Mouse (Mus musculus) stomach, embryonic 14.5 days (tissue): ENCODE data around the gene Dapk2. TPM values are rescaled to one million over a fixed set of nuclear protein-coding genes. Genes with fewer than 3 reads are reported as not detected.
A peak's percentile ranks its signal among the peaks of the same experiment; 100 is the strongest.

ENCODE experiments used
- ATAC-seq: fragments of 200-750 bp; cut with Nextera tagmentation; 2 replicates; pipeline ENCODE4 v1.8.0; 2017; ENCODE audit warnings: low read depth, moderate TSS enrichment; ENCODE audit not compliant: insufficient number of reproducible peaks, insufficient read depth, low FRiP score
- H3K27ac ChIP-seq: fragments of 300-500 bp; sonication (generic); 2 replicates; pipeline ENCODE4 v1.5.1; 2014; ENCODE audit warnings: mild to moderate bottlenecking, low read length, moderate library complexity, mixed read lengths
- H3K27me3 ChIP-seq: fragments of 300-500 bp; sonication (generic); 2 replicates; pipeline ENCODE4 v1.6.1; 2014; ENCODE audit warnings: low read length, control low read depth, mixed read lengths; ENCODE audit not compliant: control insufficient read depth, insufficient read depth
- H3K36me3 ChIP-seq: fragments of 300-500 bp; sonication (generic); 2 replicates; pipeline ENCODE4 v1.6.1; 2014; ENCODE audit warnings: mild to moderate bottlenecking, control low read depth, low read length, moderate library complexity, mixed read lengths; ENCODE audit not compliant: control insufficient read depth, insufficient read depth
- H3K4me1 ChIP-seq: fragments of 300-500 bp; sonication (generic); 2 replicates; pipeline ENCODE4 v1.6.1; 2014; ENCODE audit warnings: low read length, control low read depth, mixed read lengths; ENCODE audit not compliant: control insufficient read depth, insufficient read depth
- H3K4me2 ChIP-seq: fragments of 300-500 bp; sonication (generic); replicated peaks from 2 replicates; pipeline ENCODE4 v1.6.1; 2014; ENCODE audit warnings: low read depth, low read length, control low read depth
- H3K4me3 ChIP-seq: fragments of 300-500 bp; sonication (generic); 2 replicates; pipeline ENCODE4 v1.5.1; 2014; ENCODE audit warnings: low read depth, low read length, control low read depth
- H3K9ac ChIP-seq: fragments of 300-500 bp; sonication (generic); replicated peaks from 2 replicates; pipeline ENCODE4 v1.6.1; 2014; ENCODE audit warnings: low read depth, mild to moderate bottlenecking, control low read depth, low read length, moderate library complexity, mixed read lengths
- H3K9me3 ChIP-seq: fragments of 300-500 bp; sonication (generic); 2 replicates; pipeline ENCODE4 v1.6.1; 2016; ENCODE audit warnings: low read depth, low read length, control low read depth; ENCODE audit not compliant: control insufficient read depth
- WGBS: fragments of 180-500 bp; shearing (Covaris S2); extraction: QIAGEN DNeasy Blood & Tissue Kit; methylation state at CpG from one replicate; pipeline ENCODE4 v1.1.7; 2014; 5-methylcytosine and 5-hydroxymethylcytosine counted together
- polyA plus RNA-seq: library from polyadenylated mRNA; unstranded; fragments of >200 nt; fragmentation: Nextera tagmentation; extraction: Ambion mirVana; gene quantifications from 2 replicates; pipeline ENCODE4 v1.2.1, GENCODE M21; 2014

The Dapk2 gene
- polyA plus RNA-seq, 1 experiment from 2014 or later = 7.1 TPM

GRCm38 (mm10) chr9:66120945-66121344, 37.1 kb upstream of the Dapk2 start:
- Histone ChIP-seq H3K9ac (no peak overlapping the region), H3K9me3 (no peaks in the 10 kb centered on the region), H3K4me2 (no peak overlapping the region), H3K4me3 (no peak overlapping the region), H3K36me3 (peaks cover 3% of the 10 kb centered on the region; the same call in 1 of the 2 replicates), H3K27me3 (no peaks in the 10 kb centered on the region), H3K27ac (no peak overlapping the region), H3K4me1 (no peaks in the 10 kb centered on the region)
- 80% methylated on average over 3 of the region's 3 CpGs for WGBS
- no peak for ATAC-seq

- no peak overlapping the region for H3K9ac ChIP-seq
- peaks cover 1% of the 10 kb centered on the region; the same call in 1 of the 2 replicates for H3K36me3 ChIP-seq
- no peaks in the 10 kb centered on the region for H3K9me3 ChIP-seq
- no peak overlapping the region for H3K4me2 ChIP-seq
- H3K27me3 ChIP-seq = no peaks in the 10 kb centered on the region
- no peak overlapping the region for H3K27ac ChIP-seq
- H3K4me1 ChIP-seq = no peaks in the 10 kb centered on the region
- ATAC-seq = no peak
- H3K4me3 ChIP-seq = no peak overlapping the region
Measured at GRCm38 (mm10) chr9:66121421-66121820, 36.6 kb upstream of the Dapk2 start.

- Histone ChIP-seq H3K36me3 (no peaks in the 10 kb centered on the region), H3K9ac (peak overlapping the region; percentile 55; the same call in 1 of the 2 replicates), H3K4me1 (peaks cover 7% of the 10 kb centered on the region; the same call in 1 of the 2 replicates), H3K4me2 (peak overlapping the region; percentile 73), H3K4me3 (peak overlapping the region; percentile 57), H3K27ac (no peak overlapping the region), H3K9me3 (no peaks in the 10 kb centered on the region), H3K27me3 (no peaks in the 10 kb centered on the region)
- ATAC-seq = no peak
- WGBS = 9% methylated on average over 5 of the region's 5 CpGs
Measured at GRCm38 (mm10) chr9:66123648-66124047, 34.4 kb upstream of the Dapk2 start.

GRCm38 (mm10) chr9:66124111-66124531, 33.9 kb upstream of the Dapk2 start:
- H3K4me1 ChIP-seq = peaks cover 7% of the 10 kb centered on the region; the same call in 1 of the 2 replicates
- under 1% methylated on average over 12 of the region's 12 CpGs for WGBS
- no peaks in the 10 kb centered on the region for H3K36me3 ChIP-seq
- peak; percentile 5; the same call in 1 of the 2 replicates for ATAC-seq
- H3K9me3 ChIP-seq = no peaks in the 10 kb centered on the region
- peak overlapping the region; percentile 73 for H3K4me2 ChIP-seq
- no peaks in the 10 kb centered on the region for H3K27me3 ChIP-seq
- peak overlapping the region; percentile 77 for H3K27ac ChIP-seq
- H3K9ac ChIP-seq = peak overlapping the region; percentile 55
- peak overlapping the region; percentile 57 for H3K4me3 ChIP-seq

- H3K27ac ChIP-seq = peak overlapping the region; percentile 77
- H3K36me3 ChIP-seq = no peaks in the 10 kb centered on the region
- H3K4me3 ChIP-seq = peak overlapping the region; percentile 57
- peak overlapping the region; percentile 73 for H3K4me2 ChIP-seq
- WGBS = 17% methylated on average over 33 of the region's 33 CpGs
- ATAC-seq = peak; percentile 98
- peak overlapping the region; percentile 55 for H3K9ac ChIP-seq
- no peaks in the 10 kb centered on the region for H3K9me3 ChIP-seq
- H3K4me1 ChIP-seq = peaks cover 7% of the 10 kb centered on the region; the same call in 1 of the 2 replicates
- no peaks in the 10 kb centered on the region for H3K27me3 ChIP-seq
Measured at GRCm38 (mm10) chr9:66124681-66125542, 33.1 kb upstream of the Dapk2 start.

GRCm38 (mm10) chr9:66125543-66126455, 32.2 kb upstream of the Dapk2 start:
- WGBS = 53% methylated on average over 12 of the region's 12 CpGs
- no peak overlapping the region for H3K9ac ChIP-seq

GRCm38 (mm10) chr9:66126456-66127192, 31.4 kb upstream of the Dapk2 start, which contains the start of the genes Snx1 and Ciao2a:
TSS of gene Snx1 (minus strand) at chr9:66126587.
TSS of gene Ciao2a (plus strand) at chr9:66126611.
- Histone ChIP-seq H3K4me1 (peaks cover 7% of the 10 kb centered on the region; the same call in 1 of the 2 replicates), H3K9me3 (no peaks in the 10 kb centered on the region), H3K9ac (peak within 1 kb of the TSS; percentile 45), H3K27me3 (no peaks in the 10 kb centered on the region), H3K4me2 (peak within 1 kb of the TSS; percentile 71), H3K4me3 (peak within 1 kb of the TSS; percentile 56), H3K27ac (peak within 1 kb of the TSS; percentile 74), H3K36me3 (no peaks in the 10 kb centered on the region)
- peak; percentile 85 for ATAC-seq
- under 1% methylated on average over 34 of the region's 34 CpGs for WGBS

More at GRCm38 (mm10) chr9:66125543-66126455, 32.2 kb upstream of the Dapk2 start:
- ATAC-seq = no peak
- Histone ChIP-seq H3K36me3 (no peaks in the 10 kb centered on the region), H3K9me3 (no peaks in the 10 kb centered on the region), H3K4me3 (peak overlapping the region; percentile 56), H3K4me2 (peak overlapping the region; percentile 33), H3K27ac (no peak overlapping the region; the same call in 1 of the 2 replicates), H3K4me1 (peaks cover 7% of the 10 kb centered on the region; the same call in 1 of the 2 replicates), H3K27me3 (no peaks in the 10 kb centered on the region)
